Mouse (Mus musculus) frontal cortex, adult (tissue): ENCODE results near the gene Evc.
A peak's percentile ranks its signal among the peaks of the same experiment; 100 is the strongest.

Experiments used
- ATAC-seq: cut with Nextera tagmentation; 2 replicates; pipeline ENCODE4 v1.9.2; 2017; ENCODE audit warnings: mild to moderate bottlenecking, moderate library complexity, mixed read lengths; ENCODE audit not compliant: low TSS enrichment

Evc gene

GRCm38 (mm10) chr5:37242360-37243168 lies 94.1 kb downstream of the Evc start:
- no peak for ATAC-seq

- peak; percentile 60 for ATAC-seq
Observed at GRCm38 (mm10) chr5:37241651-37242151, 95.0 kb downstream of the Evc start, which contains the start of gene Crmp1. Gene Crmp1, plus strand, starts transcription at chr5:37241940.

GRCm38 (mm10) chr5:37241224-37241623 lies 95.5 kb downstream of the Evc start:
- ATAC-seq: no peak; the same call in 1 of the 2 replicates

- no peak for ATAC-seq
Observed at GRCm38 (mm10) chr5:37240550-37240949, 96.1 kb downstream of the Evc start.
